Mouse (Mus musculus) lung, adult 2 months (tissue): ENCODE measurements at regions not wholly inside any gene's neighbourhood (a gene's known extent, or its start where the extent isn't known, plus 50 kb on each side); places are given as distances from the start of the nearest gene placed in this dataset.

ENCODE experiments used
- CTCF ChIP-seq: fragments of 200-500 bp; IDR thresholded peaks from 2 replicates; pipeline ENCODE4 v1.5.1; 2011; ENCODE audit warnings: mild to moderate bottlenecking, low read length, control low read depth; ENCODE audit not compliant: insufficient read depth
- POLR2A ChIP-seq: fragments of 200-500 bp; IDR thresholded peaks from 2 replicates; pipeline ENCODE4 v1.6.1; 2011; ENCODE audit warnings: low read depth, mild to moderate bottlenecking, control low read depth, low read length, borderline replicate concordance; ENCODE audit errors: extremely low read depth

GRCm38 (mm10) chr14:24937876-24938275 is 451.0 kb downstream of the Rps24 start:
- TF ChIP-seq CTCF (no peak), POLR2A (no peak)
